Mouse (Mus musculus): ENCODE data around the gene Lrrfip2. TPM values are rescaled to one million over a fixed set of nuclear protein-coding genes. Genes with fewer than 3 reads are reported as not detected.

Lrrfip2 gene
- total and polyA plus RNA-seq, 2 experiments from 2014 or later, result 38.9 to 41.7 TPM

DNA sequence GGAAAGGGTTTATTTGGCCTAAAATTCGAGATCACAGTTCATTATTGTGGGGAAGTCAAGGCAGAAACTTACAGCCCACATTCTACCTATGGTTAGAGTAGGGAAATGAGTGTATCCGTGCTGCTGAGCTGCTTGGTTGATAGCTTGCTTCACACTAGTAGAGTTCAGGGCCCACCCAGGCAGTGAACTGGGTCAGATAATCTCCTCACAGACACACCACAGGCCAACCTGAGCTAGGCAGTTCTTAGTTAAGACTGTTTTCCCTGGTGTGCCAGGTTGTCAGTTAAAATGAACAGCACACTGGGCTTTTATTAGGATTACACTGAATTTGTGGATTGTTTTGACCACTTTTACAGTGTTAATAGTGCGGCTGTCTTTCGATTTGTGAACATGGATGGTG is 9.3 kb downstream of the Lrrfip2 start:
- ATAC-seq (no peak), DNase-seq (no peak)
- H3K27me3 ChIP-seq (ENCODE audit: insufficient read depth, low read length), result no peaks in the 10 kb centered on the region
- no peak overlapping the region for H3K9ac ChIP-seq
- no peak for TF ChIP-seq CTCF (IDR thresholded peaks at IDR 0.05; ENCODE audit: low read depth)
- 78% methylated on average over 4 of the region's 4 CpGs for WGBS
- H3K27ac ChIP-seq (ENCODE audit: low read depth, low read length), result no peak overlapping the region
- H3K4me1 ChIP-seq (ENCODE audit: insufficient read depth), result no peaks in the 10 kb centered on the region
- no peak overlapping the region for H3K4me2 ChIP-seq (ENCODE audit: low read depth)
- H3K9me3 ChIP-seq (ENCODE audit: low read length), result no peaks in the 10 kb centered on the region
- H3K36me3 ChIP-seq (ENCODE audit: insufficient read depth), result no peaks in the 10 kb centered on the region
- no peak overlapping the region for H3K4me3 ChIP-seq (ENCODE audit: low read depth, low read length)

GRCm38 (mm10) chr9:111127749-111128148 is 10.4 kb downstream of the Lrrfip2 start:
- Histone ChIP-seq H3K4me1 (ENCODE audit: insufficient read depth) (no peaks in the 10 kb centered on the region), H3K9me3 (ENCODE audit: low read length) (no peaks in the 10 kb centered on the region), H3K4me2 (ENCODE audit: low read depth) (no peak overlapping the region), H3K4me3 (ENCODE audit: low read depth, low read length) (no peak overlapping the region), H3K27me3 (ENCODE audit: insufficient read depth, low read length) (no peaks in the 10 kb centered on the region), H3K27ac (ENCODE audit: low read depth, low read length) (no peak overlapping the region), H3K36me3 (ENCODE audit: insufficient read depth) (no peaks in the 10 kb centered on the region), H3K9ac (no peak overlapping the region)
- no peak for TF ChIP-seq CTCF (IDR thresholded peaks at IDR 0.05; ENCODE audit: low read depth)
- no peak for DNase-seq
- WGBS, result 86% methylated on average over 4 of the region's 4 CpGs
- no peak for ATAC-seq

DNA sequence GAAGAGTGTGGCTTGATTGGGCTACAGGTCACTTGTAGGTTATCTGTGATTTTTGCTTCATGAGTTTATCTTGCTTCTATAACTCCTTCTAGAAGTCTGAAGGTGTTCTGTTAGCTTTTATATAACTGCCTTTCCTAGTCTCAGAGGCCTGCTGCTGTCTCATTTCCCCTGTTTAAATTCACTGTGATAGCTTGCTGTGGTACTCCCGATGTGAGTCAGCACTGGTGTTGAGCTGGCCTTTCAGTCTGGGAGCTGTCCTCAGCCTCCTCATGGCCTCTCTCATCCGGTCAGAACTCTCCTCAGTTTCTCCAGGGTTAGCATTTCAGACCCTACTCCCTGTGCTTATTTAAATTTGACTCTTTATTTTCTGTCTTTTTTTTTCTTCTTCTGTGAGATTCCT is 12.7 kb downstream of the Lrrfip2 start:
- H3K36me3 ChIP-seq (ENCODE audit: insufficient read depth), result no peaks in the 10 kb centered on the region
- WGBS, result 83% methylated on average over 2 of the region's 2 CpGs
- H3K27ac ChIP-seq (ENCODE audit: low read depth, low read length), result no peak overlapping the region
- DNase-seq, result no peak
- H3K9ac ChIP-seq, result no peak overlapping the region
- no peak overlapping the region for H3K4me2 ChIP-seq (ENCODE audit: low read depth)
- no peak for TF ChIP-seq CTCF (IDR thresholded peaks at IDR 0.05; ENCODE audit: low read depth)
- H3K4me1 ChIP-seq (ENCODE audit: insufficient read depth), result no peaks in the 10 kb centered on the region
- H3K4me3 ChIP-seq (ENCODE audit: low read depth, low read length), result no peak overlapping the region
- ATAC-seq, result no peak
- no peaks in the 10 kb centered on the region for H3K9me3 ChIP-seq (ENCODE audit: low read length)
- no peaks in the 10 kb centered on the region for H3K27me3 ChIP-seq (ENCODE audit: insufficient read depth, low read length)

GRCm38 (mm10) chr9:111138161-111138560 is 20.8 kb downstream of the Lrrfip2 start:
- Histone ChIP-seq H3K36me3 (ENCODE audit: insufficient read depth) (no peaks in the 10 kb centered on the region), H3K4me2 (ENCODE audit: low read depth) (no peak overlapping the region), H3K4me3 (ENCODE audit: low read depth, low read length) (no peak overlapping the region), H3K4me1 (ENCODE audit: insufficient read depth) (no peaks in the 10 kb centered on the region; the same call in 1 of the 2 replicates), H3K9me3 (ENCODE audit: low read length) (no peaks in the 10 kb centered on the region), H3K27ac (ENCODE audit: low read depth, low read length) (no peak overlapping the region), H3K27me3 (ENCODE audit: insufficient read depth, low read length) (no peaks in the 10 kb centered on the region), H3K9ac (no peak overlapping the region)
- no peak for ATAC-seq
- DNase-seq, result no peak
- TF ChIP-seq CTCF (IDR thresholded peaks at IDR 0.05; ENCODE audit: low read depth), result no peak
- WGBS, result 96% methylated on average over 9 of the region's 9 CpGs

GRCm38 (mm10) chr9:111142721-111143120 is 25.3 kb downstream of the Lrrfip2 start:
- no peaks in the 10 kb centered on the region for H3K27me3 ChIP-seq (ENCODE audit: insufficient read depth, low read length)
- ATAC-seq, result no peak
- H3K9me3 ChIP-seq (ENCODE audit: low read length), result no peaks in the 10 kb centered on the region
- H3K27ac ChIP-seq (ENCODE audit: low read depth, low read length), result no peak overlapping the region
- H3K9ac ChIP-seq, result no peak overlapping the region
- H3K4me2 ChIP-seq (ENCODE audit: low read depth), result no peak overlapping the region
- no peak for DNase-seq
- no peak for TF ChIP-seq CTCF (IDR thresholded peaks at IDR 0.05; ENCODE audit: low read depth)
- H3K36me3 ChIP-seq (ENCODE audit: insufficient read depth), result no peaks in the 10 kb centered on the region
- no peaks in the 10 kb centered on the region; the same call in 1 of the 2 replicates for H3K4me1 ChIP-seq (ENCODE audit: insufficient read depth)
- WGBS, result 96% methylated on average over 6 of the region's 6 CpGs
- no peak overlapping the region for H3K4me3 ChIP-seq (ENCODE audit: low read depth, low read length)

GRCm38 (mm10) chr9:111143387-111143786 is 26.0 kb downstream of the Lrrfip2 start:
- no peaks in the 10 kb centered on the region; the same call in 1 of the 2 replicates for H3K4me1 ChIP-seq (ENCODE audit: insufficient read depth)
- ATAC-seq, result no peak
- WGBS, result 97% methylated on average over 1 of the region's 1 CpGs

GRCm38 (mm10) chr9:111144711-111145110 is 27.3 kb downstream of the Lrrfip2 start:
- Histone ChIP-seq H3K9me3 (ENCODE audit: low read length) (no peaks in the 10 kb centered on the region), H3K27me3 (ENCODE audit: insufficient read depth, low read length) (no peaks in the 10 kb centered on the region), H3K27ac (ENCODE audit: low read depth, low read length) (no peak overlapping the region), H3K4me2 (ENCODE audit: low read depth) (no peak overlapping the region), H3K9ac (no peak overlapping the region), H3K4me1 (ENCODE audit: insufficient read depth) (0 out of 2 replicates have a peak, but pooled peaks cover 4% of the 10 kb centered on the region), H3K4me3 (ENCODE audit: low read depth, low read length) (no peak overlapping the region), H3K36me3 (ENCODE audit: insufficient read depth) (no peaks in the 10 kb centered on the region)
- ATAC-seq (no peak), DNase-seq (no peak)
- TF ChIP-seq CTCF (IDR thresholded peaks at IDR 0.05; ENCODE audit: low read depth), result no peak
- WGBS, result 92% methylated on average over 1 of the region's 1 CpGs

More at GRCm38 (mm10) chr9:111143387-111143786, 26.0 kb downstream of the Lrrfip2 start:
- Histone ChIP-seq H3K9me3 (ENCODE audit: low read length) (no peaks in the 10 kb centered on the region), H3K27me3 (ENCODE audit: insufficient read depth, low read length) (no peaks in the 10 kb centered on the region), H3K4me3 (ENCODE audit: low read depth, low read length) (no peak overlapping the region), H3K9ac (no peak overlapping the region), H3K27ac (ENCODE audit: low read depth, low read length) (no peak overlapping the region), H3K36me3 (ENCODE audit: insufficient read depth) (no peaks in the 10 kb centered on the region), H3K4me2 (ENCODE audit: low read depth) (no peak overlapping the region)
- no peak for DNase-seq
- no peak for TF ChIP-seq CTCF (IDR thresholded peaks at IDR 0.05; ENCODE audit: low read depth)

Measured in forebrain, postnatal 0 days (tissue).